Mouse (Mus musculus) kidney, adult 8-10 months (tissue): ENCODE measurements around the gene Zfp239.

Experiments used
- DNase-seq, 2 experiments: peaks; one replicate each; pipeline ENCODE4 v3.0.0; 2022

The Zfp239 gene

GRCm38 (mm10) chr6:117907301-117907978 lies 45.5 kb downstream of the Zfp239 start:
- DNase-seq, result peak; percentile 78 to 85

- no peak for DNase-seq
Measured at GRCm38 (mm10) chr6:117907979-117908355, 46.1 kb downstream of the Zfp239 start.

GRCm38 (mm10) chr6:117908424-117908900 lies 46.6 kb downstream of the Zfp239 start:
- DNase-seq, result peak; percentile 12 to 38

- DNase-seq, result no peak
Measured at GRCm38 (mm10) chr6:117910120-117910661, 48.3 kb downstream of the Zfp239 start.

GRCm38 (mm10) chr6:117914541-117914940 lies 52.6 kb downstream of the Zfp239 start:
- no peak for DNase-seq

GRCm38 (mm10) chr6:117916205-117916736 lies 54.4 kb downstream of the Zfp239 start:
- no peak for DNase-seq

- DNase-seq, result peak; percentile 92 to 93
Measured at GRCm38 (mm10) chr6:117916737-117917426, 55.0 kb downstream of the Zfp239 start.

GRCm38 (mm10) chr6:117917576-117917975 lies 55.7 kb downstream of the Zfp239 start:
- DNase-seq, result peak; percentile 64 to 75

- DNase-seq, result peak in 1 of 2 experiments; percentile 15
Measured at GRCm38 (mm10) chr6:117918043-117918442, 56.1 kb downstream of the Zfp239 start.

- peak; percentile 29 to 44 for DNase-seq
Measured at GRCm38 (mm10) chr6:117920659-117921640, 59.0 kb downstream of the Zfp239 start.

- DNase-seq, result no peak
Measured at GRCm38 (mm10) chr6:117922041-117922440, 60.1 kb downstream of the Zfp239 start.
